Mouse (Mus musculus): ENCODE data around the gene Mecr. TPM values are rescaled to one million over a fixed set of nuclear protein-coding genes. Genes with fewer than 3 reads are reported as not detected.
A peak's percentile ranks its signal among the peaks of the same experiment; 100 is the strongest.

The Mecr gene
- polyA plus RNA-seq, 1 experiment from 2014 or later: 55.0 TPM

DNA sequence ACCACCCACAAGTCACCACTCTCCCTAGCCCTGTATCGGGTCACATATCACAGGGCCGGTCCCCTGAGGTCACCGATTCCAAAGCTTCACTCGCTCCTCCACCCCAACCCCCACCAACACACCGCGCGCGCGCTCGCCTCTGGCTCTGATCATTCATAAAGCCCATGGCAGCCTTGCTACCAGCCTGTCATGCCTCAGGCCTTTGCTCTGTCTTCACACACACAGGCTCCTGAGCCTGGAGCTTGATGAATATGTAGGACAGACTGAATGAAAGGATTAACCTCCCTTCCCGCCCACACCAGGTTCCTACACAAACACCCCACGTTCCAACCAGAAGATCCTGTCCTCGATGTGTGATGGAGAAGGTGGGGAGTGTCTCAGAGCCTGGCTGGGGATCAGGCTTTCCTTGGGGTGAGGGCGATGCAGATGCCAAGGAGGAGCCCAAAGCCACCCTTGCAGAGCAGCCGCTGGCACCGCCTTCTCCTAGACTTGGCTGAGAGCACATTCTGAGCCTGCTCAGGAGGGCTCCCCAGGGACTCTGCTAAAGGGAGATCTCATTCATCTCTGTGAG is 22.0 kb upstream of the Mecr start:
- no peaks in the 10 kb centered on the region for H3K9me3 ChIP-seq
- DNase-seq (ENCODE audit: low spot score): no peak
- 37% methylated on average over 16 of the region's 16 CpGs for WGBS
- peaks cover 27% of the 10 kb centered on the region for H3K27me3 ChIP-seq (replicated peaks; ENCODE audit: low read depth, poor library complexity, severe bottlenecking)
- peaks cover 59% of the 10 kb centered on the region for H3K4me1 ChIP-seq
- H3K27ac ChIP-seq (replicated peaks): peak overlapping the region; percentile 32
- H3K4me3 ChIP-seq: no peak overlapping the region
- H3K36me3 ChIP-seq (replicated peaks): peaks cover 21% of the 10 kb centered on the region

- 87% methylated on average over 3 of the region's 3 CpGs for WGBS
- no peaks in the 10 kb centered on the region for H3K9me3 ChIP-seq
Observed at GRCm38 (mm10) chr4:131822583-131822982, 20.7 kb upstream of the Mecr start.

DNA sequence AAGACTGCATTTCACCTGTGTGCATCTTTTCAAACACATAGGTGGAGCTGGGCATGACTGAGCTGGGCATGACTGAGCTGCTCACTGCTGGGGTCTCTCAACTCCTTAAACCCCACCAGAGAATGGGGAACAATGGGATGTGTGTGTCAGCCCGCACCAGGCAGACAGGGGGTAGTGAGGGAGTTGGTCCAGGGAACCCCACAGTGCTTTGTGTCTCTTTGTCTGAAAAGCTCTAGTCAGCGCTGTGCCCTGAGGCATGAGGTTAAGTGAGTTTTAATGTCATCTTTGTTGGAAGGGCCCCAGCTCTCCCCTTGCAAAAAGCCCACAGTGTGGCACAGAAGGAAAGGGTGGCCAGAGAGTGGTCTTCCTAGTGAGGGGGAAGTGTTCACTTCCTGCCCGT is 18.3 kb upstream of the Mecr start:
- Histone ChIP-seq H3K27me3 (replicated peaks; ENCODE audit: low read depth, poor library complexity, severe bottlenecking) (peaks cover 18% of the 10 kb centered on the region), H3K4me3 (no peak overlapping the region), H3K27ac (replicated peaks) (peak overlapping the region; percentile 86), H3K36me3 (replicated peaks) (peaks cover 6% of the 10 kb centered on the region), H3K9me3 (no peaks in the 10 kb centered on the region), H3K4me1 (peaks cover 83% of the 10 kb centered on the region)
- peak; percentile 38 for DNase-seq (ENCODE audit: low spot score)
- 15% methylated on average over 3 of the region's 3 CpGs for WGBS

More at GRCm38 (mm10) chr4:131822583-131822982, 20.7 kb upstream of the Mecr start:
- Histone ChIP-seq H3K27ac (replicated peaks) (no peak overlapping the region), H3K4me3 (no peak overlapping the region), H3K4me1 (peaks cover 72% of the 10 kb centered on the region), H3K27me3 (replicated peaks; ENCODE audit: low read depth, poor library complexity, severe bottlenecking) (peaks cover 27% of the 10 kb centered on the region), H3K36me3 (replicated peaks) (peaks cover 21% of the 10 kb centered on the region)
- no peak for DNase-seq (ENCODE audit: low spot score)

DNA sequence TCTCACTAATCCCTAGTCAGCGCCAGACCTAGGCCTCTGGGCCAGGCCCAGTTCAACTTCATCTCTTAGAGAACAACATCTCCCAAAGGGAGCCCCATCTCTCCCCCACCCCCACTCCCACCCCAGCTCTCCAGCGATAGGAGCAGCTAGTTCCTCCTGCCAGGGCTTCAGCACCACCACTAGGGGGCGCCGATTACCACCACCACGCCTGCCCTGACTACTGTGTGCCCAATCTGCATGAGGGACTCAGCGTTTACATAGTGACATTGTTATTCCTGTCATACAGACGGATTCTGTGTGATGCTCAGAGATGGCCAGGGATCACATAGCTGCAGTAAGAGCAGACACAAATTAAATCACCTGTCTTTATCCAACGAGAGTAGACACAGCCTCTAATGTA is 17.4 kb upstream of the Mecr start:
- WGBS: 45% methylated on average over 8 of the region's 8 CpGs
- Histone ChIP-seq H3K27ac (replicated peaks) (peak overlapping the region; percentile 86), H3K9me3 (no peaks in the 10 kb centered on the region), H3K36me3 (replicated peaks) (no peaks in the 10 kb centered on the region; the same call in none of the 2 replicates), H3K4me3 (no peak overlapping the region), H3K4me1 (peaks cover 83% of the 10 kb centered on the region), H3K27me3 (replicated peaks; ENCODE audit: low read depth, poor library complexity, severe bottlenecking) (peaks cover 15% of the 10 kb centered on the region)
- DNase-seq (ENCODE audit: low spot score): peak; percentile 63

DNA sequence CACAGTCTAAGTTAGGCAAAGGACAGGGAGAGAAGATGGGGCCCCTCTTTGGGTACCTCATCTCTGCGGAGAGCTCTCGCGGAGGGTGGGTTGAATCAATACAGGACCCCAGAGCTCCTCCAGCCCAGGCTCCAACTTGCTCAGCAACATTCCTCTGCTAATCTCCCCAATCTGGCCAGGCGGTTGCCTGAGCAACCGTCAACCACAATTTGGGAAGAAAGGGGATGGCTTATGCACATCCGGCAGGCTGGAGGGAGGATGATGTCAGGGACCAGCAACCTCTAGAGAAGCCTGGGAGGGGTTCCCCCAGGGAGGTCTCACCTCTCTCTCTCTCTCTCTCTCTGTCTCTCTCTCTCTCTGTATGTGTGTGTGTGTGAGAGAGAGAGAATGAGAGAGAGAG is 16.4 kb upstream of the Mecr start:
- Histone ChIP-seq H3K27me3 (replicated peaks; ENCODE audit: low read depth, poor library complexity, severe bottlenecking) (peaks cover 7% of the 10 kb centered on the region; the same call in 1 of the 2 replicates), H3K36me3 (replicated peaks) (no peaks in the 10 kb centered on the region; the same call in none of the 2 replicates), H3K27ac (replicated peaks) (peak overlapping the region; percentile 86), H3K4me1 (peaks cover 83% of the 10 kb centered on the region), H3K9me3 (no peaks in the 10 kb centered on the region), H3K4me3 (peak overlapping the region; percentile 40)
- peak; percentile 89 for DNase-seq (ENCODE audit: low spot score)
- whole genome bisulfite sequencing: 5% methylated on average over 6 of the region's 6 CpGs

- Histone ChIP-seq H3K9me3 (no peaks in the 10 kb centered on the region), H3K27me3 (replicated peaks; ENCODE audit: low read depth, poor library complexity, severe bottlenecking) (0 out of 2 replicates have a peak, but pooled peaks cover 5% of the 10 kb centered on the region), H3K36me3 (replicated peaks) (no peaks in the 10 kb centered on the region), H3K4me3 (no peak overlapping the region), H3K27ac (replicated peaks) (peak overlapping the region; percentile 44; the same call in 1 of the 2 replicates), H3K4me1 (peaks cover 94% of the 10 kb centered on the region)
- WGBS: 82% methylated on average over 8 of the region's 8 CpGs
- DNase-seq (ENCODE audit: low spot score): no peak
Observed at GRCm38 (mm10) chr4:131829123-131829522, 14.1 kb upstream of the Mecr start.

- no peaks in the 10 kb centered on the region for H3K9me3 ChIP-seq
- peaks cover 28% of the 10 kb centered on the region for H3K27me3 ChIP-seq (replicated peaks; ENCODE audit: low read depth, poor library complexity, severe bottlenecking)
- H3K27ac ChIP-seq (replicated peaks): peak overlapping the region; percentile 8
- no peak overlapping the region for H3K4me3 ChIP-seq
- H3K4me1 ChIP-seq: peaks cover 95% of the 10 kb centered on the region
- no peaks in the 10 kb centered on the region for H3K36me3 ChIP-seq (replicated peaks)
- 76% methylated on average over 5 of the region's 5 CpGs for WGBS
- DNase-seq (ENCODE audit: low spot score): no peak
Observed at GRCm38 (mm10) chr4:131831546-131832045, 11.7 kb upstream of the Mecr start.

- Histone ChIP-seq H3K36me3 (replicated peaks) (no peaks in the 10 kb centered on the region), H3K9me3 (no peaks in the 10 kb centered on the region), H3K4me3 (no peak overlapping the region), H3K4me1 (peaks cover 95% of the 10 kb centered on the region), H3K27me3 (replicated peaks; ENCODE audit: low read depth, poor library complexity, severe bottlenecking) (peaks cover 41% of the 10 kb centered on the region), H3K27ac (replicated peaks) (no peak overlapping the region)
- no peak for DNase-seq (ENCODE audit: low spot score)
- 71% methylated on average over 3 of the region's 3 CpGs for WGBS
Observed at GRCm38 (mm10) chr4:131832759-131833407, 10.4 kb upstream of the Mecr start.

DNA sequence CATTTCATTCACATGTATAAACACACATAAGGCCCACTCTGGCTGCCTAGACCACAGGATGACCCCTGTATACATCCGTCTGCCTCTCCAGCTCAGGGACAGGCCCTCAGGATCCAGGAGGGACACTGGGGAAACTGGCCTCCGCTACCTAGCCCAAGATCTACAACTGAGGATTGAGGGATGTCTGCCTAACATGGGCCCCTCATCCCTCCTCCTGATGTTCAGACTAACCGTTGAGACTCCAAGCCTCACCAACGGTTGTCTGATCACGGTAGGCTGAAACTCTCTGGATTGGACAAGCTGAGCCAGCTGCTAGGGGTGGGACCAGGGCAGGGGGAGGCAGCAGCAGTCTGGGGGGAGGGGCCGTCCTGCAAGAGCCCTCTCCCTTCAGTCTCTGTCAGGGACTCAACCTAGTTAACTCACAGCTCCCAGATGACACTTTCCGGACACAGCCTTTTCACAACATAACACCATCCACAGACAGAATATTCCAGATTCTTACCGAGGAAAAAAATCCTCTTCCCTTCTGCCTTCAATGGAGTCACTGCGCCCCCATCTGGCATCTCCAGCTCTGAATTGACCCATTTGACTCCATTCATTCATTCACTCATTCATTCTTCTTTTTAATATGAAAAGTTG is 9.2 kb upstream of the Mecr start:
- peaks cover 94% of the 10 kb centered on the region for H3K4me1 ChIP-seq
- DNase-seq (ENCODE audit: low spot score): peak; percentile 62
- H3K4me3 ChIP-seq: no peak overlapping the region
- H3K36me3 ChIP-seq (replicated peaks): no peaks in the 10 kb centered on the region
- H3K9me3 ChIP-seq: no peaks in the 10 kb centered on the region
- WGBS: 27% methylated on average over 9 of the region's 9 CpGs
- peaks cover 51% of the 10 kb centered on the region for H3K27me3 ChIP-seq (replicated peaks; ENCODE audit: low read depth, poor library complexity, severe bottlenecking)
- H3K27ac ChIP-seq (replicated peaks): peak overlapping the region; percentile 55; the same call in 1 of the 2 replicates

GRCm38 (mm10) chr4:131836351-131836881 is 6.9 kb upstream of the Mecr start:
- under 1% methylated on average over 39 of the region's 39 CpGs for WGBS
- Histone ChIP-seq H3K4me3 (peak overlapping the region; percentile 82), H3K36me3 (replicated peaks) (no peaks in the 10 kb centered on the region), H3K9me3 (no peaks in the 10 kb centered on the region), H3K27me3 (replicated peaks; ENCODE audit: low read depth, poor library complexity, severe bottlenecking) (peaks cover 58% of the 10 kb centered on the region), H3K27ac (replicated peaks) (peak overlapping the region; percentile 86), H3K4me1 (peaks cover 70% of the 10 kb centered on the region)
- peak; percentile 68 for DNase-seq (ENCODE audit: low spot score)

- DNase-seq (ENCODE audit: low spot score): peak; percentile 73
- peaks cover 65% of the 10 kb centered on the region for H3K4me1 ChIP-seq
- H3K27ac ChIP-seq (replicated peaks): peak overlapping the region; percentile 86
- no peaks in the 10 kb centered on the region for H3K9me3 ChIP-seq
- under 1% methylated on average over 76 of the region's 76 CpGs for WGBS
- peaks cover 63% of the 10 kb centered on the region for H3K27me3 ChIP-seq (replicated peaks; ENCODE audit: low read depth, poor library complexity, severe bottlenecking)
- H3K36me3 ChIP-seq (replicated peaks): no peaks in the 10 kb centered on the region
- peak overlapping the region; percentile 82 for H3K4me3 ChIP-seq
Observed at GRCm38 (mm10) chr4:131836891-131837491, 6.3 kb upstream of the Mecr start.

DNA sequence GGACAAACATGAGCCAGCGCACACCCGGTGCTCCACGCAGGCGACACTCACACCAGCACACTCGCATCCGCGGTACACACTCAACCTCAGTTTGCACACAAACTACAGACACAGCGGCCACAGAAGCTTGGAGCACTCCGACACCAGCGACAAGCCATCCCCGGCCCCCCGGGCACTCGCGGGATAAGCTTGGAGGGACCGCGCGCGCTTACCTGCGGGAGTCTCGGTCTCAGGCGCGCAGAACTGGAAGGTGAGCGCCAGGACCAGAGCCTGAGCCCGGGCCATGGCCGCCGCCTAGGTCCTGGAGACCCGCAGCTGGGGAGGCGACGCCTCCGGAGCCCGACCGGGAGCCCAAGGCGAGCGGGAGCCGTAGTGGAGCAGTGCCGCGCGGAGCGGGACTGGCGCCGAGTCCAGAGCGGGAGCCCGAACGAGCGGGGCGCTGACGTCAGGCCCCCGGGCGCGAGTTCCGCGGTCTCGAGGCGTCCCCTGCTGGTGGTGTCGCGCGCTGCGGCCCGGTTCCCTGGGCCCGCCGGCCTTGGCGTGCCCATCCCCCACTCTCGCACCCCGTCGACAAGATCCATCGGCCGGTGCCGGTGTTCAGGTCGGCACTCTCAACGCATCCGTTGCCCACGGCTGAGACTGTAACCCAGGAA is 5.3 kb upstream of the Mecr start, which contains the start of gene Ptpru:
Ptpru (minus strand) TSS at position 417 of the 653 bp plus-strand sequence.
- H3K27me3 ChIP-seq (replicated peaks; ENCODE audit: low read depth, poor library complexity, severe bottlenecking): peaks cover 63% of the 10 kb centered on the region
- DNase-seq (ENCODE audit: low spot score): peak; percentile 92
- H3K9me3 ChIP-seq: no peaks in the 10 kb centered on the region
- H3K27ac ChIP-seq (replicated peaks): peak within 1 kb of the TSS; percentile 86
- WGBS: under 1% methylated on average over 72 of the region's 72 CpGs
- peak within 1 kb of the TSS; percentile 82 for H3K4me3 ChIP-seq
- peaks cover 59% of the 10 kb centered on the region for H3K4me1 ChIP-seq
- no peaks in the 10 kb centered on the region for H3K36me3 ChIP-seq (replicated peaks)

Data from embryonic facial prominence, embryonic 10.5 days (tissue).